Mouse (Mus musculus) activated CD4-positive, CD25-positive, alpha-beta regulatory T cell (primary cell): Measurements from ENCODE around the gene Hoxa7. TPM values are rescaled to one million over a fixed set of nuclear protein-coding genes. Genes with fewer than 3 reads are reported as not detected.

ENCODE experiments used
- polyA plus RNA-seq, 2 experiments: library from polyadenylated mRNA; unstranded; fragments of 100-300 nt; shearing (Covaris generic); gene quantifications; one replicate each; pipeline ENCODE4 v1.2.1; 2017

Hoxa7 gene
- polyA plus RNA-seq = not detected

GRCm38 (mm10) chr6:52221337-52221992 lies at the start of gene Hoxa7:
Gene Hoxa7, minus strand, starts transcription at chr6:52221854.

GRCm38 (mm10) chr6:52260654-52261575 lies 39.3 kb upstream of the Hoxa7 start, which contains the start of gene Hoxa13:
Gene Hoxa13, minus strand, starts transcription at chr6:52260880.

GRCm38 (mm10) chr6:52245757-52246142 lies 24.1 kb upstream of the Hoxa7 start, which contains the start of gene Hoxa11:
Gene Hoxa11, minus strand, starts transcription at chr6:52245810.

GRCm38 (mm10) chr6:52240389-52241000 lies 18.8 kb upstream of the Hoxa7 start, which contains the start of gene Hoxa10:
Gene Hoxa10, minus strand, starts transcription at chr6:52240854.

GRCm38 (mm10) chr6:52230516-52231165 lies 9.0 kb upstream of the Hoxa7 start, which contains the start of gene Hoxa9:
Gene Hoxa9, minus strand, starts transcription at chr6:52231089.

GRCm38 (mm10) chr6:52213119-52213986 lies 8.3 kb downstream of the Hoxa7 start, which contains the start of the genes Hoxa3 and Gm28308:
Gene Hoxa3, minus strand, starts transcription at chr6:52213336.
Gene Gm28308, minus strand, starts transcription at chr6:52213339.

GRCm38 (mm10) chr6:52208072-52208867 lies 13.4 kb downstream of the Hoxa7 start, which contains the start of gene Hoxa6:
Gene Hoxa6, minus strand, starts transcription at chr6:52208722.

GRCm38 (mm10) chr6:52204050-52204752 lies 17.5 kb downstream of the Hoxa7 start, which contains the start of gene Hoxa5:
Gene Hoxa5, minus strand, starts transcription at chr6:52204587.

GRCm38 (mm10) chr6:52190906-52191810 lies 30.5 kb downstream of the Hoxa7 start, which contains the start of gene Hoxa4:
Gene Hoxa4, minus strand, starts transcription at chr6:52191753.

GRCm38 (mm10) chr6:52177061-52177735 lies 44.5 kb downstream of the Hoxa7 start, which contains the start of gene 5730596B20Rik:
Gene 5730596B20Rik, plus strand, starts transcription at chr6:52177498.

GRCm38 (mm10) chr6:52164626-52165440 lies 56.8 kb downstream of the Hoxa7 start, which contains the start of gene Hoxa2:
Gene Hoxa2, minus strand, starts transcription at chr6:52164831.

Other genes with a start within 250 kb of the Hoxa7 start
- gene Skap2, start 209.3 kb downstream of the Hoxa7 start, polyA plus RNA-seq = 10 to 100 TPM; 25.3 to 34.2 TPM
- gene Hoxa1, start 63.5 kb downstream of the Hoxa7 start, polyA plus RNA-seq = not detected
- gene Hoxa2, start 57.0 kb downstream of the Hoxa7 start, polyA plus RNA-seq = not detected
- not detected for gene 5730596B20Rik, start 44.4 kb downstream of the Hoxa7 start, polyA plus RNA-seq
- not detected for gene Hoxa4, start 30.1 kb downstream of the Hoxa7 start, polyA plus RNA-seq
- gene Hoxa5, start 17.3 kb downstream of the Hoxa7 start, polyA plus RNA-seq = under 1 TPM; 0.08 to 0.18 TPM
- gene Hoxa6, start 13.1 kb downstream of the Hoxa7 start, polyA plus RNA-seq = under 1 TPM in 1 of 2 experiments, not detected in 1; 0.27 TPM
- gene Hoxa3, start 8.5 kb downstream of the Hoxa7 start, polyA plus RNA-seq = not detected
- gene Gm28308, start 8.5 kb downstream of the Hoxa7 start, polyA plus RNA-seq = not detected
- 1 to 10 TPM in 1 of 2 experiments, not detected in 1; 1.4 TPM for gene Hoxa9, start 9.2 kb upstream of the Hoxa7 start, polyA plus RNA-seq
- under 1 TPM in 1 of 2 experiments, not detected in 1; 0.26 TPM for gene Hoxa10, start 19.0 kb upstream of the Hoxa7 start, polyA plus RNA-seq
- not detected for gene Hoxa11, start 24.0 kb upstream of the Hoxa7 start, polyA plus RNA-seq
- not detected for gene Hoxa13, start 39.0 kb upstream of the Hoxa7 start, polyA plus RNA-seq
- gene Evx1, start 91.6 kb upstream of the Hoxa7 start, polyA plus RNA-seq = not detected